Mouse (Mus musculus) heart, embryonic 15.5 days (tissue): ENCODE measurements around the gene Fam129c. TPM values are rescaled to one million over a fixed set of nuclear protein-coding genes. Genes with fewer than 3 reads are reported as not detected.

Source experiments
- microRNA-seq: library from miRNA; unstranded; fragments of <30 nt; microRNA quantifications from one replicate; pipeline ENCODE4, GENCODE M21; 2016
- polyA plus RNA-seq: library from polyadenylated mRNA; unstranded; fragments of >200 nt; fragmentation: Nextera tagmentation; extraction: Ambion mirVana; gene quantifications from 2 replicates; pipeline ENCODE4 v1.2.1, GENCODE M21; 2015

Gene Fam129c
- polyA plus RNA-seq, 1 experiment from 2014 or later, result 2.1 TPM

Small RNAs within 50 kb of the gene (microRNA-seq; reads per million reads assigned to microRNA genes)
- gene Mir6769b, result not detected

Other genes with a start within 250 kb of the Fam129c start
- 67.6 and 75.3 TPM in 2 replicates for gene Use1, start 230.8 kb upstream of the Fam129c start, polyA plus RNA-seq
- gene Ocel1, start 226.3 kb upstream of the Fam129c start, polyA plus RNA-seq, result 4.9 and 7.2 TPM in 2 replicates
- 43.4 and 51.5 TPM in 2 replicates for gene Nr2f6, start 215.7 kb upstream of the Fam129c start, polyA plus RNA-seq
- gene Ushbp1, start 201.8 kb upstream of the Fam129c start, polyA plus RNA-seq, result 14.6 and 17.3 TPM in 2 replicates
- 75.5 and 89.9 TPM in 2 replicates for gene Babam1, start 200.8 kb upstream of the Fam129c start, polyA plus RNA-seq
- gene Ankle1, start 191.6 kb upstream of the Fam129c start, polyA plus RNA-seq, result 23.0 and 34.0 TPM in 2 replicates
- gene Abhd8, start 134.0 kb upstream of the Fam129c start, polyA plus RNA-seq, result 34.6 and 45.0 TPM in 2 replicates
- 149 and 188 TPM in 2 replicates for gene Mrpl34, start 132.7 kb upstream of the Fam129c start, polyA plus RNA-seq
- 68.4 and 84.1 TPM in 2 replicates for gene Dda1, start 128.4 kb upstream of the Fam129c start, polyA plus RNA-seq
- 0.81 and 1.9 TPM in 2 replicates for gene Ano8, start 111.7 kb upstream of the Fam129c start, polyA plus RNA-seq
- 10.5 and 11.8 TPM in 2 replicates for gene Gtpbp3, start 109.5 kb upstream of the Fam129c start, polyA plus RNA-seq
- gene Plvap, start 85.9 kb upstream of the Fam129c start, polyA plus RNA-seq, result 87.2 and 113 TPM in 2 replicates
- gene Ccdc194, start 71.9 kb upstream of the Fam129c start, polyA plus RNA-seq, result 0.30 and 0.48 TPM in 2 replicates
- gene Bst2, start 60.2 kb upstream of the Fam129c start, polyA plus RNA-seq, result 34.6 and 45.1 TPM in 2 replicates
- gene Mvb12a, start 54.7 kb upstream of the Fam129c start, polyA plus RNA-seq, result 51.1 and 65.2 TPM in 2 replicates
- 0.42 and 1.1 TPM in 2 replicates for gene Tmem221, start 38.8 kb upstream of the Fam129c start, polyA plus RNA-seq
- gene Nxnl1, start 31.0 kb upstream of the Fam129c start, polyA plus RNA-seq, result 0.08 TPM in 1 of 2 replicates, not detected in the other
- gene Slc27a1, start 28.8 kb upstream of the Fam129c start, polyA plus RNA-seq, result 18.8 and 27.8 TPM in 2 replicates
- gene Pgls, start 5.5 kb upstream of the Fam129c start, polyA plus RNA-seq, result 159 and 171 TPM in 2 replicates
- 50.4 and 64.5 TPM in 2 replicates for gene Colgalt1, start 13.3 kb downstream of the Fam129c start, polyA plus RNA-seq
- 0.49 and 0.75 TPM in 2 replicates for gene Unc13a, start 74.1 kb downstream of the Fam129c start, polyA plus RNA-seq
- 6.9 and 11.4 TPM in 2 replicates for gene Jak3, start 78.6 kb downstream of the Fam129c start, polyA plus RNA-seq
- 1.7 and 3.8 TPM in 2 replicates for gene Insl3, start 91.6 kb downstream of the Fam129c start, polyA plus RNA-seq
- 3.4 and 4.0 TPM in 2 replicates for gene B3gnt3, start 104.1 kb downstream of the Fam129c start, polyA plus RNA-seq
- 1.9 and 13.2 TPM in 2 replicates for gene Fcho1, start 128.1 kb downstream of the Fam129c start, polyA plus RNA-seq